Mouse (Mus musculus): ENCODE data around the gene Tmbim1. TPM values are rescaled to one million over a fixed set of nuclear protein-coding genes. Genes with fewer than 3 reads are reported as not detected.
"Not testable (repeated sequence)": the region's sequence is repeated elsewhere in the genome, so short reads cannot be mapped to it uniquely, and the experiment has no call there.

Tmbim1 gene
- polyA plus RNA-seq, 1 experiment from 2014 or later = 12.5 TPM

DNA sequence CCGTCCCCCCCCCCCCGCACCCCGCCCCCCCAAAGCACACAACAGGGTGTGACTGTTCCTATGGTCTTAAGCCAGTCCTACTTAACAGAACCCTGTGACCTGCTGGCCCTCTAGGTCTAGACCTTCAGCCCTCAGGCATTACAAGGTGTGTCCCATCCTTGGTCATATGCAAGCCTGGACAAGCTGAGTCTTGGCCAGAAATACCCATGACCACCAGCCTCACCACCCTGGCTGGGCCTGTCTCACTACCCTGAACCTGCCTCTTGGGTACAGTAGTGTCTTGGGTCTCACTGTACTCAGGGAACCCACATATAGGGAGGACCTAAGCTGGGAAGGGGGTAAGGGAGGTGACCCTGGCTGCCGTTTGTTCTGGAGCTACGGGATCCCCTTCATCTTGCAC, 32.6 kb upstream of the Tmbim1 start:
- whole genome bisulfite sequencing = 82% methylated on average over 5 of the region's 5 CpGs
- Histone ChIP-seq H3K9me3 (no peaks in the 10 kb centered on the region), H3K27ac (replicated peaks) (0 out of 2 replicates have a peak overlapping the region, but pooled peaks have one; percentile 4), H3K4me1 (peaks cover 43% of the 10 kb centered on the region), H3K36me3 (replicated peaks) (peaks cover 26% of the 10 kb centered on the region), H3K27me3 (replicated peaks; ENCODE audit: low read depth, poor library complexity, severe bottlenecking) (no peaks in the 10 kb centered on the region), H3K4me3 (no peak overlapping the region)
- no peak for DNase-seq (ENCODE audit: low spot score)

DNA sequence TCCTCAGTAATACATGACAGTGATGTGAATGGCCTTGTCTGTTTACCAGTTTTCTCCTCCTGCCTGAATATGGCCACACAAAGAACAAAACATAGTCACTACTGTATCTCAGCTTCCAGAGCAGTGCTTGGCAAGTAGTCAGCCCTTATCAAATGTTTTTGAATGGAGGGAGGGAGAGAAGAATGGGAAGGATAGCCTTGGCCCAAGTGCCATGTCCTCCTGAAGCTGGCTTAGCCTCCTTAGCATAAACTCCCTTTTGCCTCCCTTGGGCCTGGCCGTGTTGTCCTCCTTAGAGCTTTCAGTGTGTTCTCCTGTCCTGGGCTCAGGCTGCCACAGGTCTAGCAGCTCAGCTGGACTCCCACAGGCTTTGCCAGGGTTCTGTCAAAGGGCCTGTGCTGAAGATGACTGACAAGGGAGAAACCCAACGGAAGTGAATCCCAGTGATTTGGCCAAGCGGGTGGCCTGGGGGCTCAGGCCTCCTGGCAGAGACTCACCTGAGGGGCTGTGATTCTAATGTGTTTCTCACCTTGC, 31.9 kb upstream of the Tmbim1 start:
- Histone ChIP-seq H3K27me3 (replicated peaks; ENCODE audit: low read depth, poor library complexity, severe bottlenecking) (no peaks in the 10 kb centered on the region), H3K9me3 (no peaks in the 10 kb centered on the region), H3K4me3 (no peak overlapping the region), H3K4me1 (peaks cover 42% of the 10 kb centered on the region), H3K36me3 (replicated peaks) (peaks cover 26% of the 10 kb centered on the region), H3K27ac (replicated peaks) (no peak overlapping the region)
- no peak for DNase-seq (ENCODE audit: low spot score)
- 85% methylated on average over 3 of the region's 3 CpGs for WGBS

DNA sequence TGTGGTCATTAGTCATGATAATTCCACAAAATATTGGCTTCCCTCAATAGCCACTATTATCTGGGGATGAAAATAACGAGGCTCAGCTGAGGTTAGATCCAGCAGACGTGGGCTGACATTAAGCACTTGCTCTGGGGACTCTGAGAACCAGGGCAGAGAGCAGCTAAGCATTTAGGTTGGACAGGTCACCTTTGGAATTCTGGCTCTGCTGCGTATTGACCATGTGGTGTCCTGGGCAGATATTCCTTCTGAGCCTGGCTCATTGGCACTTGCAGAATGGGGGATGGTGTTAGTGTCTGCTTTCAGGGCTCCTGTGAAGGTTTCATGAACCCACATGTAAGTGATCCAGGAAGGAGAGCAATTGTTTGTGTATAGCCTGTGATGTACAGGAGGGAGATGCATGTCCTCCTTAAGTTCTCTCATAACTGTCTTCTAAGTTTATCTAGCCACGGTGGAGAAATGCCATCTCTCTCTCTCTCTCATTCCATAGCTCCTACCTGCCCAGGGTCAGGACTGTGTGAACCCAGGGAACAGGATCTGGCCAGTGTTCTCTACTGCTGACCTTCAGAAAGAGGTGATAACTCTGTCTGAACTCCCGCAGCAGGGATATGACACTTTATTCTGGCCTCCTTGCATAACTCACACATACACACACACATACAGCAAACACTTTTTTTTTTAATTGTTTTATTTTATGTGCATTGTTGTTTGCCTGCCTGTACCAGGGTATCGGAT, 30.2 kb upstream of the Tmbim1 start:
- no peak for DNase-seq (ENCODE audit: low spot score)
- Histone ChIP-seq H3K9me3 (no peaks in the 10 kb centered on the region), H3K27me3 (replicated peaks; ENCODE audit: low read depth, poor library complexity, severe bottlenecking) (no peaks in the 10 kb centered on the region), H3K27ac (replicated peaks) (no peak overlapping the region), H3K4me3 (no peak overlapping the region), H3K36me3 (replicated peaks) (peaks cover 20% of the 10 kb centered on the region), H3K4me1 (peaks cover 56% of the 10 kb centered on the region)
- 80% methylated on average over 6 of the region's 6 CpGs for WGBS

DNA sequence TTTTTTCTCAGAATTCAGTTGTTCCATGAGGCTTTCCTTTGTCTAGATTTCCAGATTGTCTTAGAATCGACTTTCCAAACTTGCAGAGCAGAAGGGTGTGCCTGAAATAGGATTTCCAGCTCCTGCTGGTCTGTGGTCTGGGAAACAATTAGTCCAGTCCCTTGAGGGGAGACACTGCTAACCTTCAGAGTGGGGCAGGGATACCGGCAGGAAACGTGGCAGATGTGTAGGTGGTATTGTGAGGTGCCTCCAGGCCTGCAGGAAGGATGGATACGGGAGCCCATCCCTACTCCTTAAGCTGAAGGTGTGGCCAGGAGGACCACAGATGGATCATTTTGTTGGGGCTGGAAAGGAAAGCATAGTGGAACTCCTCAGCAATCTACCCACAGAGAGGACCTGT, 29.6 kb upstream of the Tmbim1 start:
- Histone ChIP-seq H3K36me3 (replicated peaks) (peaks cover 14% of the 10 kb centered on the region), H3K9me3 (no peaks in the 10 kb centered on the region), H3K27me3 (replicated peaks; ENCODE audit: low read depth, poor library complexity, severe bottlenecking) (no peaks in the 10 kb centered on the region), H3K4me3 (no peak overlapping the region), H3K27ac (replicated peaks) (0 out of 2 replicates have a peak overlapping the region, but pooled peaks have one; percentile 20), H3K4me1 (peaks cover 59% of the 10 kb centered on the region)
- DNase-seq (ENCODE audit: low spot score) = no peak
- WGBS = 35% methylated on average over 4 of the region's 4 CpGs

DNA sequence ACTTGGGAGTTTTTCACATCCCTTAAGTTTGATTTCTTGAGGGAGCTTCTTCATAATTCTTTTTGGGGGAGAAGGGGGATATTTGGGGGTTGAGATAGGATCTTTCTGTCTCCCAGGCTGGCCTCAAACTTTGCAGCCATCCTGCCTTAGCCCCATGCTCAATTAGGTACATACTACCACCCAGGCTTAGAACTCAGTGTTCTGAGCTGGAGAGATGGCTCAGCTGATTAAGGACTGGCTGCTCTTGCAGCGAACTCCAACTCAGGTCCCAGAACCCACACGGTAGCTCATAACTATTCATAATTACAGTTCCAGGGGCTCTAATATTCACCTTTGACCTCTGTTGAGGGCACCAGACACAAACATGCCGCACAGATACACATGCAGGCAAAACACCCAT, 29.2 kb upstream of the Tmbim1 start:
- 74% methylated on average over 3 of the region's 3 CpGs for WGBS
- H3K4me1 ChIP-seq = peaks cover 61% of the 10 kb centered on the region
- H3K27me3 ChIP-seq (replicated peaks; ENCODE audit: low read depth, poor library complexity, severe bottlenecking) = no peaks in the 10 kb centered on the region
- peaks cover 10% of the 10 kb centered on the region for H3K36me3 ChIP-seq (replicated peaks)
- no peak overlapping the region for H3K4me3 ChIP-seq
- no peak for DNase-seq (ENCODE audit: low spot score)
- no peaks in the 10 kb centered on the region for H3K9me3 ChIP-seq
- H3K27ac ChIP-seq (replicated peaks) = no peak overlapping the region

DNA sequence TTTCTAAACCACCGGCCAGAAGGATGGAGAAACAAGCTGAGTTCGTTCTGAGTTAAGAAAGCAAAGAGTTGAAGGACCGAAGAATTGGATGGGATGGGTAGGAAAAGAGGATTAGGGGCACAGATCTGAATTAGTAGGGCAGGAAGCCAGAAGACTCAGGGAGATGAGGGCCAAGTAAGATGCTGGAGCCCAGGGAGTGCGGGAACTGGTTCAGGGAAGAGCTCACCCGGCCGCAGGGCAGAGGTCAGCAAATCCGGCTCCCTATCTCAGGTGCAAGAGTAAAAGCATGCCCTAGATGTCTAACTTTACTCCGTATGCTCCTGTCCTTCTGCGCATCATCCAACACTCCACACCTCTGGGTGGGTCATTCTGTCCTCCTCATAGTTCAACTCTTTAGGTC, 27.5 kb upstream of the Tmbim1 start:
- 3% methylated on average over 9 of the region's 9 CpGs for WGBS
- peak overlapping the region; percentile 86 for H3K27ac ChIP-seq (replicated peaks)
- H3K4me3 ChIP-seq = peak overlapping the region; percentile 66
- DNase-seq (ENCODE audit: low spot score) = no peak
- peaks cover 8% of the 10 kb centered on the region for H3K36me3 ChIP-seq (replicated peaks)
- no peaks in the 10 kb centered on the region for H3K9me3 ChIP-seq
- peaks cover 56% of the 10 kb centered on the region for H3K4me1 ChIP-seq
- no peaks in the 10 kb centered on the region for H3K27me3 ChIP-seq (replicated peaks; ENCODE audit: low read depth, poor library complexity, severe bottlenecking)

DNA sequence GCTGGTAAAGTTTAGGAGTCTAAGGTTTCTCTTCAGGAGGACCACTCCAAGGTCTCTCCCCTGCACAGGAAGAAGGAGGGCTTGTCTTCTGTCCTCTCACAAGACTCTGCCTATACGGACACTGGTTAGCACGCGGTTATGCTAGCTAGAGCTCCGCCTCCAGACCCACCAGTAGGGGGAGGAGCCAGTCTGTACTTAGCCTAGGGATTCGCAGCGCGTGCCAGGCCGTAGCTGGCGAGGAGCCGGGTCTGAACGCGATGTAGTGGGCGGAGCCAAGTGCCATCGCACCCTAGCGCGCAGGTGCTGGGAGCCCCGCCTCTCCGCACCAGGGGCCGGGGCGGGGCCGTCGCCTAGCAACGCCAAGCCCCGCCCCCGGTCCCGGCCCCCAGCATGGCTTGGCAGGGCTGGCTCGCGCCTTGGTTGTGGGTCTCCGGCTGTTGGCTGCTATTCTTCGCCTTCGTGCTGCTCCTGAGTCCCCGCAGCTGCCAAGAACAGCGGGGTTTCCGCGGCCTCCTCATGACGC, 26.9 kb upstream of the Tmbim1 start:
- peak; percentile 97 for DNase-seq (ENCODE audit: low spot score)
- WGBS = under 1% methylated on average over 36 of the region's 36 CpGs
- H3K9me3 ChIP-seq = no peaks in the 10 kb centered on the region

DNA sequence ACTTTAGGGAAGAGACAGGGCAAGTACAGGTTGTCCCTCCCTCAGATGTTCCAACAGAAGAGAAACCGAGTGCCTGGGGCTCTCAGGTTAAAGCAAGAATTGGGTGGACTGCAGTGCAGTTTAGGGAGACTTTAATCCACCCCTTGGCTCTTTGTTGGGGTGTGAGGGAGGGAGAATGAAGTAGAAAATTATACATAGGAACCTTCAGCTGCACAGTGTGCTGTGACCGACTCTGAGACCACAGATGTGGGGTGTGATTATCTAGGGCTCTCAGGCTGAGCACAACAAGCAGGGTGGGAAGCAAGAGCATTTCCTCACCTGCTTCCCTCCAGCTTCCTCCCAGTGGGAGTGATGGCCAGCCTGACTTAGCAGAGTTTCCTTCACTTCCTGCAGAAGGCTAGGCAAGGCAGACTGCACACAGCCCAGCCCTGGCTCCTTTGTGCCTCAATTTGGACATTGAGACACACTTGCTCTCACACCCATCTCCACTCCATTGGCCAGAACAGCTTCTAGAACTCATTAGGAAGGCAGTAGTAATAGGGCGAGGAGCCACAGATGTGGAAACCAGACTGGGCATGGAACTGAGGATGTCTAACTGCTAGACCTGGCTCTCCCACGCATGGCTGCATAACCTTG, 25.7 kb upstream of the Tmbim1 start:
- peak overlapping the region; percentile 57 for H3K27ac ChIP-seq (replicated peaks)
- H3K4me1 ChIP-seq = peaks cover 49% of the 10 kb centered on the region
- H3K36me3 ChIP-seq (replicated peaks) = peaks cover 2% of the 10 kb centered on the region
- H3K9me3 ChIP-seq = no peaks in the 10 kb centered on the region
- DNase-seq (ENCODE audit: low spot score) = no peak
- WGBS = 84% methylated on average over 4 of the region's 4 CpGs
- no peak overlapping the region for H3K4me3 ChIP-seq
- no peaks in the 10 kb centered on the region for H3K27me3 ChIP-seq (replicated peaks; ENCODE audit: low read depth, poor library complexity, severe bottlenecking)

More for the DNA sequence above, 26.9 kb upstream of the Tmbim1 start:
- Histone ChIP-seq H3K4me3 (peak overlapping the region; percentile 66), H3K4me1 (peaks cover 53% of the 10 kb centered on the region), H3K36me3 (replicated peaks) (peaks cover 8% of the 10 kb centered on the region), H3K27ac (replicated peaks) (peak overlapping the region; percentile 86), H3K27me3 (replicated peaks; ENCODE audit: low read depth, poor library complexity, severe bottlenecking) (no peaks in the 10 kb centered on the region)

DNA sequence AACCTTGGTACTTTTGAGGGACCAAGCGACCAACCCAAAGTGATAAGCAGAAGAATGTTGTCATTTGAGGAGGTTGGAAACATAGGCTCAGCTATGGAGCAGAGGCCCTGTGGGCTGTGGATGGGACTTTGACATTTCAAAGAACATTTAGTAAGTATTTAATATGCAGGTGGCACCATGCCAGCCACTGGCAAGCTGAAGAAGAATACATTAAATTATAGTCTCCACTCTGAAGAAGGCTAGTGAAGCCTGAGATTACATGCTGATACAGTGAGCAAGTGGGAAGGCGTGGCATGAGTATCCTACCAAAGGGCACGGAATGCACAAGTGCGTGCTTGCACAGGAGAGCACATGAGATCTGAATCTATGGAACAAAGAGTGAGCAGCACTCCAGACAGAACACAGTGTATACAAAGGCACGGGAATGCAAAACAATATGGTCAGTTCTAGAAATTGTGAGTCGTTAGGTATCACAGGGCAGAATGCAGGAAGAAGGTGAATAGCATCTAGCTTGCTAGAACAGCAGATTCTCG, 24.5 kb upstream of the Tmbim1 start:
- Histone ChIP-seq H3K9me3 (no peaks in the 10 kb centered on the region), H3K4me3 (no peak overlapping the region), H3K27ac (replicated peaks) (no peak overlapping the region), H3K4me1 (peaks cover 43% of the 10 kb centered on the region), H3K27me3 (replicated peaks; ENCODE audit: low read depth, poor library complexity, severe bottlenecking) (no peaks in the 10 kb centered on the region), H3K36me3 (replicated peaks) (no peaks in the 10 kb centered on the region; the same call in 1 of the 2 replicates)
- DNase-seq (ENCODE audit: low spot score) = no peak
- WGBS = 86% methylated on average over 7 of the region's 7 CpGs

DNA sequence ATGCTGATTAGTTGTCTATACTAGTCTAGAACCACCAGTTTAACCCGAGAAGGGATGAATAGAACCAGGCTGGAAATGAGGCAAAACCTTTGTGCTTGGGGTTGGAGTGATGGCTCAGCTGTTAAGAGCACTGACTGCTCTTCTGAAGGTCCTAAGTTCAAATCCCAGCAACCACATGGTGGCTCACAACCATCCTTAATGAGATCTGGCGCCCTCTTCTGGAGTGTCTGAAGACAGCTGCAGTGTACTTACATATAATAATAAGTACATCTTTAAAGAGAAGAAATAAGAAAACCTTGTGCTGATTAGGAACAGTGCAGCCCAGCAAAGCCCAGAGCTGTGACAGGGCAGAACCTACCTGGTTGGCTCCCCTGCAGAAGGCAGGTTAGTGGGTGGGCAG, 21.5 kb upstream of the Tmbim1 start:
- not testable (repeated sequence) for H3K36me3 ChIP-seq (replicated peaks); DNase-seq (ENCODE audit: low spot score); H3K9me3 ChIP-seq; H3K4me3 ChIP-seq; H3K27ac ChIP-seq (replicated peaks); H3K27me3 ChIP-seq (replicated peaks; ENCODE audit: low read depth, poor library complexity, severe bottlenecking)
- WGBS = 67% methylated on average over 2 of the region's 2 CpGs
- H3K4me1 ChIP-seq = peaks cover 18% of the 10 kb centered on the region

DNA sequence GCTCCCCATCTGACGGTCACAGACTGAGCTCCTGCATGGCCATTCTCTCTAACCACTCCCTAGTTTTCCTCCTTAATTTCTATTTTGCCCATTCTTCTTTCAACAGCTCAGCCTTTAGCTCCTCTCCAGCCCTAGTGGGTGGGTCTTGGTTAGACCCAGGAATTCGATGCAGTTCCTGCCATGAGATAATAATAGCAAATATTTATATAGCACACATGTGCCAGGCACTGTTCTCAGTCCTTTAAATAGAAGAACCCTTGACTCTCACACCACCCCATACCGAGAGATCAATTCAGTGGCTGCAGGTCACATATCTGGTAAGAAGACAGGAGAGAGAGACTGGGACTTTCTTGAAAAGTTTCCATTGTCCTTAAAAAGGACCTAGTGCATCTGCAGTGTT, 16.0 kb upstream of the Tmbim1 start:
- 85% methylated on average over 3 of the region's 3 CpGs for WGBS
- 0 out of 2 replicates have a peak, but pooled peaks cover 5% of the 10 kb centered on the region for H3K4me1 ChIP-seq
- DNase-seq (ENCODE audit: low spot score) = no peak

DNA sequence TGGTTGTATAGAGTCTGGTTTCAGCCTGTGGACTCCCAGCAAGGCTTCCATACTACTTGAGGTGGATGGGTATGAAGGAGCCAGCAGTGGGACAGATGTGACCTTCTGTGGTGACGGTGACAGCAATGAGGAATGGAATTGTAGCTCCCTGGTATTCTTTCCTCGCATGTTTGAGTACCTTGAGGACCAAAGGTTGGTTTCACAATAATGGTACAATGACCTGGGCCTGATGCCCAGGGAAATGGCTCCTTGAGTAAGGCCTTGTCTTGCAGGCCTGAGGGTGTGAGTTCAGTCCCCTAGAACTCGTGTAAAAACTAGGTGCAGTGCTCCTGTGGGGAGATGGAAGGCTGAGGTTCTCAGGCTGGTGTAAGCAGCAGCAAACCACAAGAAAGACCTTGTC, 13.3 kb upstream of the Tmbim1 start:
- WGBS = 87% methylated on average over 3 of the region's 3 CpGs
- no peak for DNase-seq (ENCODE audit: low spot score)

More for the DNA sequence above, 16.0 kb upstream of the Tmbim1 start:
- no peaks in the 10 kb centered on the region for H3K27me3 ChIP-seq (replicated peaks; ENCODE audit: low read depth, poor library complexity, severe bottlenecking)
- no peak overlapping the region for H3K27ac ChIP-seq (replicated peaks)
- no peaks in the 10 kb centered on the region for H3K36me3 ChIP-seq (replicated peaks)
- no peaks in the 10 kb centered on the region for H3K9me3 ChIP-seq
- no peak overlapping the region for H3K4me3 ChIP-seq

More for the DNA sequence above, 13.3 kb upstream of the Tmbim1 start:
- no peak overlapping the region for H3K4me3 ChIP-seq
- no peaks in the 10 kb centered on the region for H3K27me3 ChIP-seq (replicated peaks; ENCODE audit: low read depth, poor library complexity, severe bottlenecking)
- 0 out of 2 replicates have a peak, but pooled peaks cover 5% of the 10 kb centered on the region for H3K4me1 ChIP-seq
- H3K36me3 ChIP-seq (replicated peaks) = no peaks in the 10 kb centered on the region
- no peaks in the 10 kb centered on the region for H3K9me3 ChIP-seq
- H3K27ac ChIP-seq (replicated peaks) = no peak overlapping the region

Measured in embryonic facial prominence, embryonic 10.5 days (tissue).